Mouse (Mus musculus) lung, postnatal 0 days (tissue): ENCODE measurements at regions not wholly inside any gene's neighbourhood (a gene's known extent, or its start where the extent isn't known, plus 50 kb on each side); places are given as distances from the start of the nearest gene placed in this dataset.

ENCODE experiments used
- CTCF ChIP-seq: IDR thresholded peaks from 2 replicates; pipeline ENCODE4 v1.5.1; 2016; ENCODE audit warnings: antibody characterized with exemption, mild to moderate bottlenecking
- EP300 ChIP-seq: IDR thresholded peaks from 2 replicates; pipeline ENCODE4 v1.6.1; 2016; ENCODE audit warnings: antibody characterized with exemption, mild to moderate bottlenecking, control low read depth

GRCm38 (mm10) chr2:71647914-71648497, 97.4 kb upstream of the Itga6 start:
- no peak for TF ChIP-seq CTCF
- no peak for TF ChIP-seq EP300
